Mouse (Mus musculus) forebrain, embryonic 12.5 days (tissue): ENCODE measurements around the gene Spata32. TPM values are rescaled to one million over a fixed set of nuclear protein-coding genes. Genes with fewer than 3 reads are reported as not detected.
A peak's percentile ranks its signal among the peaks of the same experiment; 100 is the strongest.

Experiments
- ATAC-seq: fragments of 200-750 bp; cut with Nextera tagmentation; 2 replicates; pipeline ENCODE4 v1.8.0; 2017; ENCODE audit warnings: moderate TSS enrichment; ENCODE audit not compliant: low FRiP score
- H3K27ac ChIP-seq: fragments of 300-500 bp; sonication (generic); 2 replicates; pipeline ENCODE4 v1.5.1; 2016; ENCODE audit warnings: mild to moderate bottlenecking
- H3K27me3 ChIP-seq: fragments of 300-500 bp; sonication (generic); 2 replicates; pipeline ENCODE4 v1.6.1; 2016; ENCODE audit warnings: mild to moderate bottlenecking
- H3K36me3 ChIP-seq: fragments of 300-500 bp; sonication (generic); replicated peaks from 2 replicates; pipeline ENCODE4 v1.6.1; 2016; ENCODE audit warnings: mild to moderate bottlenecking
- H3K4me1 ChIP-seq: fragments of 300-500 bp; sonication (generic); 2 replicates; pipeline ENCODE4 v1.6.1; 2016
- H3K4me2 ChIP-seq: fragments of 300-500 bp; sonication (generic); 2 replicates; pipeline ENCODE4 v1.6.1; 2016; ENCODE audit warnings: mild to moderate bottlenecking, moderate library complexity
- H3K4me3 ChIP-seq: fragments of 300-500 bp; sonication (generic); replicated peaks from 2 replicates; pipeline ENCODE4 v1.5.1; 2016; ENCODE audit warnings: mild to moderate bottlenecking
- H3K9ac ChIP-seq: fragments of 300-500 bp; sonication (generic); 2 replicates; pipeline ENCODE4 v1.6.1; 2016; ENCODE audit warnings: mild to moderate bottlenecking
- H3K9me3 ChIP-seq: fragments of 300-500 bp; sonication (generic); 2 replicates; pipeline ENCODE4 v1.6.1; 2016
- WGBS: fragments of 180-500 bp; shearing (Covaris S2); methylation state at CpG from one replicate; pipeline ENCODE4 v1.1.7; 2016; 5-methylcytosine and 5-hydroxymethylcytosine counted together
- polyA plus RNA-seq: library from polyadenylated mRNA; unstranded; fragments of >200 nt; fragmentation: Nextera tagmentation; extraction: Ambion mirVana; gene quantifications from 2 replicates; pipeline ENCODE4 v1.2.1, GENCODE M21; 2016

Spata32 gene
- not detected in 2 replicates for polyA plus RNA-seq

DNA sequence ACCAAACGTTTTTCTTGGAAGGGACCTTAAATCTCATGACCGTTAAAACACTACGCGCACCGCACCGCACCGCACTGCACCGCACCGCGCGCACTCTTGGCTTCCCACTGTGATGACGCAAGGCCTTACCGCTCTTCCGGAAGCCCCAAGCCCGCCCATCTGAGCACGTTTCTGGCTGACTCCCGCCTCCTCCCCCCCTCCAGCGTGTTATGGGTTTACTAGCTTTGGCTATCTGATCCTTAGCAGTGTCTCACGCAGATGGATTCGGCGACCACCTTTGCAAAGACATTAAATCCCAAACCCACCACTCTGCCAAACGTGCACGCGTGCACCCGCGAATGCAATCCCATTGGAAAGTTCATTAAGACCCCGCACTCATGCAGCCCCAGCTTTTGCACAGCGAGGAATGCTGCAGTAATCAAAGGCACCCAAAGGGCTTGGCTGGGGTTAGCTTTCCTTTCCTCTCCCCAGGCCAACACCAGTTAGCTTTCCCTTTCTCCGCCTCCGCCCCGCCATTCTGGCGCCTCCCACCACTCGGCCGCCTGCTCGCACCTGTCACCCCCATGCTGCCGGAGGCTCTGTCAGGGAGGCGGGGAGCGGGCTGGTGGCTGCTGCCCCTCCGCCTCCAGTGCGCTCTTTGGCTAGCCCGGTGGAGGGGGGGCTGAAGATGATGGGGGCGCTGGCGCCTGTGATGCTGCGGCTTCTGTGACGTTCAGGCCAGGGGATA lies at the start of gene Spata32:
Gene Spata32, minus strand, starts transcription at position 643 of the 727 bp plus-strand sequence.
- 0 out of 2 replicates have a peak, but pooled peaks cover 4% of the 10 kb centered on the region for H3K9me3 ChIP-seq
- H3K4me2 ChIP-seq = peak within 1 kb of the TSS; percentile 98
- 0 out of 2 replicates have a peak within 1 kb of the TSS, but pooled peaks have one; percentile 53 for H3K27ac ChIP-seq
- 1% methylated on average over 45 of the region's 45 CpGs for WGBS
- ATAC-seq = peak; percentile 85
- peaks cover 27% of the 10 kb centered on the region for H3K27me3 ChIP-seq
- H3K9ac ChIP-seq = peak within 1 kb of the TSS; percentile 62
- H3K4me3 ChIP-seq = peak within 1 kb of the TSS; percentile 52
- peaks cover 11% of the 10 kb centered on the region for H3K4me1 ChIP-seq
- peaks cover 24% of the 10 kb centered on the region for H3K36me3 ChIP-seq

DNA sequence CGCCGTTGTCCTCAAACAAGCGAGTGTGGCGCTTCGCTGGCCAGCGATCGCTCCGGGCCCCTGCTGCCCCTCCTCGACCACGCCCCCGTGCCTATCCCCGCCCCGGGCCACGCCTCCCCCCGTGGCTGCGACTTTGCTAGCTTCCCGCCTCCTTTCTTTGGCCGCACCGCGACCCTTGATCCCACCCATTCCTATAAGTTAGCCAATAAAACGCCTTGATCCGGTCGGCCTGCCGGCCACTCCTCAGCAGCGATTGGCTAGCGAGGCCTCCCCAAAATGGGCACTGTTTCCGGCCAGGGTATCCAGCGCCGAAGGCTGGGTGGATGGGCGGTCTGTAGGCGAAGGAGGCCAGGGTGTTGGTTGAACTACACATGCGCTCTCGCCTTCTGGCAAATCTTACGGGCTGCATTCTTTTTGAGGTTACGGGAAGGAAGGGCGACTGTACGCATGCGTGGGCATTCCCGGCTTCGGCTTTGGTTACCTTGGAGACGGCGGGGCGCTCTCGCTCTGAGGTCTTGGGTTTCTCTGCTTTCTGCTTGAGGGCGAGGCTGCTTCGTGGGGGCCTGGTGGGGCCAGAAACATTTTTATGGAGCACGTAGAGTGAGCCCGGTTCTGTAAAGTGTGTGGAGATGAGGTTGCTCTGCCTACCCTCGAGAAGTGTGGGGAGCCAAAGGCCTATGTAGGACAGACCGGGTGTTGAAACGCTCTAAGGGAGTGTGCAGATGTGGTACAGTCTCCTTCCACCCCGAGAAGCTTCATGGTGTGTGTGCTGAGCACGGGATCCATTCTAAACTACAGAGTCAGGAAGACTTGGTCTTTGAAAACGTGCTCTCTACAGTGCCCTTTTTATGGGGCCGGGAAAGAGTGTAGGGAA lies 49.4 kb upstream of the Spata32 start, which contains the start of gene Map3k14:
Gene Map3k14, minus strand, starts transcription at position 127 of the 874 bp plus-strand sequence.
- H3K4me3 ChIP-seq = peak within 1 kb of the TSS; percentile 69
- peak within 1 kb of the TSS; percentile 94 for H3K27ac ChIP-seq
- peaks cover 51% of the 10 kb centered on the region for H3K4me1 ChIP-seq
- H3K27me3 ChIP-seq = no peaks in the 10 kb centered on the region
- H3K9me3 ChIP-seq = no peaks in the 10 kb centered on the region
- WGBS = 1% methylated on average over 55 of the region's 55 CpGs
- peak within 1 kb of the TSS; percentile 67 for H3K4me2 ChIP-seq
- no peaks in the 10 kb centered on the region for H3K36me3 ChIP-seq
- H3K9ac ChIP-seq = peak within 1 kb of the TSS; percentile 76
- peak; percentile 98 for ATAC-seq

GRCm38 (mm10) chr11:103266729-103267345 lies 48.6 kb upstream of the Spata32 start:
- peak overlapping the region; percentile 67 for H3K4me2 ChIP-seq
- H3K36me3 ChIP-seq = no peaks in the 10 kb centered on the region
- H3K27me3 ChIP-seq = no peaks in the 10 kb centered on the region
- WGBS = under 1% methylated on average over 42 of the region's 42 CpGs
- peak overlapping the region; percentile 69 for H3K4me3 ChIP-seq
- H3K27ac ChIP-seq = peak overlapping the region; percentile 94
- no peaks in the 10 kb centered on the region for H3K9me3 ChIP-seq
- peaks cover 58% of the 10 kb centered on the region for H3K4me1 ChIP-seq
- H3K9ac ChIP-seq = peak overlapping the region; percentile 76
- no peak for ATAC-seq

DNA sequence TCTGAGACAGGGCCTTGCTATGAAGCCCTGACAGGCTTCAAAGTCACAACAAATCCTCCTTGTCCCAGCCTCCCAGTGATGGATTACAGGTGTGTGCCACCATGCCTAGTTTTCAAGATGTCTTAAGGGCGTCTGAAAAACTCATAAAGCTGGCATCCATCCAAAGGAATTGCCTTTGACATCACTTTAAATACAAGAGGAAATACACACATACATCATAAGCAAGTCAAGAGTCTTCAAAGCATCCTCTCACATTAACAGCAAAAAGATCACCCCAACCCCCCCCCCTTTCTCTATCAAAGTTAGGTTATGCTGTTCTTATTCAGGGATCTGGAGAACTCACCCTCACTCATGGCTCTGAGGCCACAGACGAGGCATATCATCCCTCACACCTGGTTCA lies 47.6 kb upstream of the Spata32 start:
- peaks cover 59% of the 10 kb centered on the region for H3K4me1 ChIP-seq
- H3K9me3 ChIP-seq = no peaks in the 10 kb centered on the region
- H3K9ac ChIP-seq = 0 out of 2 replicates have a peak overlapping the region, but pooled peaks have one; percentile 21
- H3K27ac ChIP-seq = no peak overlapping the region
- ATAC-seq = no peak
- WGBS = 72% methylated on average over 2 of the region's 2 CpGs
- no peaks in the 10 kb centered on the region for H3K36me3 ChIP-seq
- H3K4me2 ChIP-seq = peak overlapping the region; percentile 67
- no peaks in the 10 kb centered on the region for H3K27me3 ChIP-seq
- H3K4me3 ChIP-seq = peak overlapping the region; percentile 69

- Histone ChIP-seq H3K27ac (no peak overlapping the region), H3K9me3 (no peaks in the 10 kb centered on the region), H3K9ac (0 out of 2 replicates have a peak overlapping the region, but pooled peaks have one; percentile 21), H3K4me1 (peaks cover 59% of the 10 kb centered on the region), H3K4me2 (peak overlapping the region; percentile 67), H3K36me3 (no peaks in the 10 kb centered on the region), H3K4me3 (no peak overlapping the region), H3K27me3 (no peaks in the 10 kb centered on the region)
- 30% methylated on average over 7 of the region's 7 CpGs for WGBS
- ATAC-seq = no peak
These were observed 47.0 kb upstream of the Spata32 start for GRCm38 (mm10) chr11:103265211-103265610.

- Histone ChIP-seq H3K4me3 (no peak overlapping the region), H3K27me3 (no peaks in the 10 kb centered on the region), H3K4me1 (peaks cover 59% of the 10 kb centered on the region)
These were observed 46.3 kb upstream of the Spata32 start for GRCm38 (mm10) chr11:103264427-103265005.

GRCm38 (mm10) chr11:103263551-103263950 lies 45.3 kb upstream of the Spata32 start:
- Histone ChIP-seq H3K36me3 (no peaks in the 10 kb centered on the region), H3K9me3 (no peaks in the 10 kb centered on the region), H3K4me1 (peaks cover 61% of the 10 kb centered on the region), H3K27ac (peak overlapping the region; percentile 69), H3K27me3 (no peaks in the 10 kb centered on the region), H3K9ac (no peak overlapping the region), H3K4me3 (no peak overlapping the region), H3K4me2 (peak overlapping the region; percentile 67)
- no peak for ATAC-seq
- WGBS = 34% methylated on average over 10 of the region's 10 CpGs

More at GRCm38 (mm10) chr11:103264427-103265005, 46.3 kb upstream of the Spata32 start:
- Histone ChIP-seq H3K27ac (peak overlapping the region; percentile 69), H3K4me2 (peak overlapping the region; percentile 67), H3K9me3 (no peaks in the 10 kb centered on the region), H3K9ac (peak overlapping the region; percentile 44; the same call in 1 of the 2 replicates), H3K36me3 (no peaks in the 10 kb centered on the region)
- ATAC-seq = no peak
- 69% methylated on average over 20 of the region's 20 CpGs for WGBS

DNA sequence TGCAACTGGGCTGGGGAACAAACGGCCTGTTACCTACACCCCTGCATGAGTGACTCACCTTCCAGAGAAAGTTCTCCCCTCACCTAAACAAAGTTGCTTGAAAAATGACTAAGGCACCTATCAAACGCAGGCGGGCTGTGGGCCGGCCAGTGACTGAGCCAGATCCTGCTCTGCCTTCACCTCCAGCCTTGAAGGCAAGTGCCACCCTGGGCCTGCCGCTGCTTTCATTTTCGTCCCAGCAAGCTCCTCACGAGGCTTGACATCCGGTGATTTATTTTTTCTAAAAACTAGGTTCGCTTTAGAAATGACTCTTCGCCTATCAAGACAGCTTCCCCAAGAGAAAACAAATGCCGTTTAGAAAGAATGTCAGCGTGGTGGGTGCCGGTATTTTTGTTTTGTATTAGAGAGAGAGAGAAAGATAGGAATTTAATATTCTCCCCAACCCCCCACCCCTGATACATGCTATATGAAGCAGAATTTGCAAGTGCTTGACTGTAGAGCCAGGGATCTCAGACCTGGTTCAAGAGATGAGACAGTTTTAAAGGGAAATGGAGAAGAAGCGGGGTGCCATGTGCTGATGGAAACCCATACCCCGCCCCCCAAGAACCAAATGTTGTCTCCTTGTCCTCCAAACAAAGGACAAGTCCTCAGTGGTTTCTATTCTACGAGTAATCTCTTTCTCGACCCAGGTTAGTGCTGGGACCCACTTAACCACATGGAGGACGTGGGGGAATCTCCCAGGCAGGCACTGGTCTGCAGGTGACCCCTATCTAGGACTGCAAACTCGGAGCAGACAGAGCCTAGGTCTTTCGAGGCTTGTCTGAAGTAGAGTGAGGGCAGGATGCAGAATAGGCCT lies 44.4 kb upstream of the Spata32 start:
- peaks cover 53% of the 10 kb centered on the region for H3K4me1 ChIP-seq
- H3K27me3 ChIP-seq = no peaks in the 10 kb centered on the region
- no peaks in the 10 kb centered on the region for H3K9me3 ChIP-seq
- no peaks in the 10 kb centered on the region for H3K36me3 ChIP-seq
- WGBS = 79% methylated on average over 20 of the region's 20 CpGs
- no peak overlapping the region for H3K9ac ChIP-seq
- no peak overlapping the region for H3K4me3 ChIP-seq
- no peak overlapping the region for H3K4me2 ChIP-seq
- peak overlapping the region; percentile 36; the same call in 1 of the 2 replicates for H3K27ac ChIP-seq
- no peak for ATAC-seq

- Histone ChIP-seq H3K9ac (no peak overlapping the region), H3K27me3 (no peaks in the 10 kb centered on the region), H3K36me3 (no peaks in the 10 kb centered on the region), H3K9me3 (no peaks in the 10 kb centered on the region), H3K4me2 (no peak overlapping the region), H3K4me3 (no peak overlapping the region), H3K27ac (no peak overlapping the region), H3K4me1 (peaks cover 53% of the 10 kb centered on the region)
- ATAC-seq = no peak
- 92% methylated on average over 7 of the region's 7 CpGs for WGBS
These were observed 43.6 kb upstream of the Spata32 start for GRCm38 (mm10) chr11:103261671-103262411.

GRCm38 (mm10) chr11:103260515-103261192 lies 42.4 kb upstream of the Spata32 start:
- no peak overlapping the region for H3K4me2 ChIP-seq
- no peak overlapping the region for H3K27ac ChIP-seq
- H3K36me3 ChIP-seq = no peaks in the 10 kb centered on the region
- H3K9ac ChIP-seq = no peak overlapping the region
- no peaks in the 10 kb centered on the region for H3K9me3 ChIP-seq
- WGBS = 93% methylated on average over 12 of the region's 12 CpGs
- ATAC-seq = no peak
- H3K4me1 ChIP-seq = peaks cover 42% of the 10 kb centered on the region
- H3K27me3 ChIP-seq = no peaks in the 10 kb centered on the region
- no peak overlapping the region for H3K4me3 ChIP-seq
